In the genomic region with DNA sequence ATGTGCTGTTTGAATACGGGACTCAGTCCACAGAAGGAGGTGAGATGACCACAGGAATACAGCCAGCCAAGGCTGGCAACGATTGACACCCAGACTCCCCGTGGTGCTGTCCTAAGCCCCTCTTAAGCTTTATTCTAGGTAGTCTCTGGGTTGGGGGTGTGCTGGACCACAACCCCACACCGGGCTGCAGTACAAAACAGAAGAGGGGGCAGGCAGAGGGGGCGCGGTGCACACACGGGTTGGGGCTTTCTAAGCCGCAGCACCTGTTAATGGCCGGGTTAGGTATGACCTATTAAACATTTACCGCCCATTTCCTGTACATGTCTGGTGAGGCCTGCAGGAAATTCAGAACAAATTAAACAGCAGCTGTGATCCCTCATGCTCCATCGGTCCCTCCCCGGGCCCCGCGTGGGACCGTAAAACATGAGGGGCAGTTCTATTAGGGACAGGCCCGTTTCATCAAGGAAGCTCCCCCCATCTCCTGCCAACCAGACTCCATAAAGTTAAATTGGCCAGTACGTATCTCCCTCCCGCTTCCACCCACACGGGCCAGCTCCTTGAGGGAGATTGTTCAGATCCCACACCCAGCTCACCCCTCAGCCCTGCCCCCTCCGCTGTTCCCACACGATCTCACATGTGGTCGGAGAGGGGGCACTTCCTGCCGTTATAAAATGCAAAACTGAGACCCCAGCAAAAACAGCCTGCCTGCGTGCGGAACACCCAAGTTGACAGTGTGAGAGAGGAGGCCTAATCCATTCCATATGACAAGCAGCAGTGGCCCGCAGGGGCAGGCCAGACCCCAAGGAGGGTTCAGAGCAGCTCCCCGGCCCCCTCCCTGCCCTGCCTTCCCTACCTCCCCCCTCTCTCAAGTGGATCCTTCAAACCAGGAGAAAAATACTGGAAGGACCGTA, we compare ENCODE assay signal across 8 mouse cellular contexts.
DNase-seq lines count a peak whose midpoint lies in the region; ATAC-seq and TF ChIP-seq lines count a peak whose summit lies in the region.

No protein-coding gene starts in this region.

- H3K36me3 ChIP-seq in testis, adult 2 months (ENCODE audit: control insufficient read depth, insufficient read depth, low read length), result no peaks in the 10 kb centered on the region
- H3K36me3 ChIP-seq in hindbrain, embryonic 11.5 days (ENCODE audit: control insufficient read depth, insufficient read depth, low read length), result no peaks in the 10 kb centered on the region
- H3K36me3 ChIP-seq in limb, embryonic 15.5 days, result no peaks in the 10 kb centered on the region
- no peaks in the 10 kb centered on the region for H3K36me3 ChIP-seq in stomach, embryonic 15.5 days

- ATAC-seq in hindbrain, embryonic 11.5 days (ENCODE audit: low FRiP score), result peak; percentile 71
- ATAC-seq in limb, embryonic 15.5 days (ENCODE audit: insufficient number of reproducible peaks, low FRiP score, low TSS enrichment, low read depth), result peak; percentile 82
- peak; percentile 73 for ATAC-seq in stomach, embryonic 15.5 days (ENCODE audit: insufficient read depth, low FRiP score, low read depth)
- ATAC-seq in megakaryocyte progenitor cell, adult 5-6 weeks (replicated peaks; ENCODE audit: poor library complexity), result no peak
- no peak for ATAC-seq in granulocyte monocyte progenitor cell, adult 5-6 weeks (replicated peaks; ENCODE audit: poor library complexity, severe bottlenecking)

- 25% methylated on average over 28 of the region's 28 CpGs for WGBS in hindbrain, embryonic 11.5 days
- 9% methylated on average over 28 of the region's 28 CpGs for WGBS in limb, embryonic 15.5 days
- 22% methylated on average over 28 of the region's 28 CpGs for WGBS in stomach, embryonic 15.5 days

- no peak for TF ChIP-seq POLR2A in testis, adult 2 months (IDR thresholded peaks at IDR 0.05; ENCODE audit: control insufficient read depth, low read depth, low read length)

- peak overlapping the region; percentile 4 for H3K4me2 ChIP-seq in hindbrain, embryonic 11.5 days (replicated peaks; ENCODE audit: low read depth, low read length)
- H3K4me2 ChIP-seq in limb, embryonic 15.5 days, result peak overlapping the region; percentile 48
- H3K4me2 ChIP-seq in stomach, embryonic 15.5 days, result peak overlapping the region; percentile 40

- DNase-seq in testis, postnatal 10 days (ENCODE audit: low spot score), result no peak
- peak; percentile 48 for DNase-seq in hindbrain, embryonic 11.5 days (ENCODE audit: low spot score)
- DNase-seq in urinary bladder, postnatal 25 days (ENCODE audit: low spot score), result no peak

- H3K9ac ChIP-seq in hindbrain, embryonic 11.5 days (ENCODE audit: low read depth, low read length), result 0 out of 2 replicates have a peak overlapping the region, but pooled peaks have one; percentile 15
- H3K9ac ChIP-seq in limb, embryonic 15.5 days, result no peak overlapping the region
- no peak overlapping the region for H3K9ac ChIP-seq in stomach, embryonic 15.5 days

- no peak overlapping the region for H3K27ac ChIP-seq in testis, adult 2 months (ENCODE audit: control insufficient read depth, insufficient read depth, low read depth, low read length)
- H3K27ac ChIP-seq in hindbrain, embryonic 11.5 days (ENCODE audit: low read depth, low read length), result 0 out of 2 replicates have a peak overlapping the region, but pooled peaks have one; percentile 42
- H3K27ac ChIP-seq in limb, embryonic 15.5 days, result peak overlapping the region; percentile 62
- peak overlapping the region; percentile 86 for H3K27ac ChIP-seq in stomach, embryonic 15.5 days

- H3K4me1 ChIP-seq in testis, adult 2 months (ENCODE audit: control insufficient read depth, insufficient read depth, low read length), result peaks cover 18% of the 10 kb centered on the region
- H3K4me1 ChIP-seq in hindbrain, embryonic 11.5 days (replicated peaks; ENCODE audit: control insufficient read depth, insufficient read depth, low read length), result peaks cover 17% of the 10 kb centered on the region
- peaks cover 41% of the 10 kb centered on the region for H3K4me1 ChIP-seq in limb, embryonic 15.5 days
- H3K4me1 ChIP-seq in stomach, embryonic 15.5 days, result peaks cover 32% of the 10 kb centered on the region

- H3K4me3 ChIP-seq in testis, adult 2 months (ENCODE audit: control insufficient read depth, low read depth, low read length), result peak overlapping the region; percentile 88
- H3K4me3 ChIP-seq in hindbrain, embryonic 11.5 days (ENCODE audit: low read depth, low read length), result 0 out of 2 replicates have a peak overlapping the region, but pooled peaks have one; percentile 14
- peak overlapping the region; percentile 20 for H3K4me3 ChIP-seq in limb, embryonic 15.5 days
- H3K4me3 ChIP-seq in stomach, embryonic 15.5 days (replicated peaks), result no peak overlapping the region; the same call in 1 of the 2 replicates

- H3K9me3 ChIP-seq in hindbrain, embryonic 11.5 days (ENCODE audit: control insufficient read depth, low read length), result no peaks in the 10 kb centered on the region
- no peaks in the 10 kb centered on the region for H3K9me3 ChIP-seq in limb, embryonic 15.5 days
- H3K9me3 ChIP-seq in stomach, embryonic 15.5 days, result no peaks in the 10 kb centered on the region

- TF ChIP-seq CTCF in testis, adult 2 months (IDR thresholded peaks at IDR 0.05; ENCODE audit: control insufficient read depth, insufficient read depth, insufficient replicate concordance, low read depth, low read length), result no peak

- no peaks in the 10 kb centered on the region for H3K27me3 ChIP-seq in testis, adult 2 months (ENCODE audit: control insufficient read depth, insufficient read depth, low read length)
- no peaks in the 10 kb centered on the region for H3K27me3 ChIP-seq in hindbrain, embryonic 11.5 days (ENCODE audit: control insufficient read depth, insufficient read depth, low read length)
- peaks cover 59% of the 10 kb centered on the region for H3K27me3 ChIP-seq in limb, embryonic 15.5 days
- H3K27me3 ChIP-seq in stomach, embryonic 15.5 days (replicated peaks), result no peaks in the 10 kb centered on the region

Comparison
In these comparisons a context has a peak if more than half of its experiments do, and no peak if none do; other contexts are left out.
1. ATAC-seq: peak in hindbrain, embryonic 11.5 days (single experiment), limb, embryonic 15.5 days (single experiment) and stomach, embryonic 15.5 days (single experiment); none in megakaryocyte progenitor cell, adult 5-6 weeks (single experiment) and granulocyte monocyte progenitor cell, adult 5-6 weeks (single experiment).
2. Peak in every context shown above with its lines, with median percentiles within 50 percentile points of each other: H3K4me2 ChIP-seq.